ENCODE assay signal across 8 mouse cellular contexts in the genomic region with DNA sequence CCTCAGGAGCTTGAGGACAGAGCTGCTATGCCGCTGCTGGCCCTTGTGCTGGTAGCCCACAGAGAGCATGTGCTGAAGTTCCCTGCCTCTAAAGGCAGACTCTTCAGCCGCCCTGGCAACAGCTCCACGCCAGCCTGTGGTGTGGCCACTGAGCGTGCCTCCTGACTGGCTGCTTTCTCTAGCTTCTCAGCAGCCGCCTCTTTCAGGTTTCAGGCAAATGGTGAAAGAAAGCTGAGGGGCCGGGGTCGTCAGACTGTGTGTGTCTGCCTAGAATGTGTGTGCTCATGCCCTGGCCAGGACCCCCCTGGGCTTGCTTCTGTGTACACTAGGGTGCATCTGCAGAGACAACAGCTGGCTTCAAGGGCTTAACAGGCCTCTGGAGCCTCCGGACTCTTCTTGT.
DNase-seq lines count a peak whose midpoint lies in the region; ATAC-seq and TF ChIP-seq lines count a peak whose summit lies in the region.

No protein-coding gene starts in this region.

- peaks cover 31% of the 10 kb centered on the region for H3K36me3 ChIP-seq in E14TG2a.4 (ENCODE audit: insufficient read depth, low read length)
- peaks cover 18% of the 10 kb centered on the region for H3K36me3 ChIP-seq in embryonic facial prominence, embryonic 10.5 days (replicated peaks)
- no peaks in the 10 kb centered on the region for H3K36me3 ChIP-seq in hindbrain, embryonic 13.5 days
- no peaks in the 10 kb centered on the region for H3K36me3 ChIP-seq in midbrain, embryonic 16.5 days (ENCODE audit: control insufficient read depth, insufficient read depth, low read length)

- peak overlapping the region; percentile 20; the same call in 1 of the 2 replicates for H3K4me2 ChIP-seq in hindbrain, embryonic 13.5 days
- peak overlapping the region; percentile 5; the same call in 1 of the 2 replicates for H3K4me2 ChIP-seq in midbrain, embryonic 16.5 days (ENCODE audit: low read length)

- peak; percentile 74 for DNase-seq in gastrocnemius, adult 2 months
- DNase-seq in gastrocnemius, adult 8-10 months (ENCODE audit: low spot score in 2 of 2): no peak
- DNase-seq in embryonic facial prominence, embryonic 10.5 days (ENCODE audit: low spot score): peak; percentile 42
- no peak for DNase-seq in layer of hippocampus, adult 8-10 months (ENCODE audit: low spot score in 2 of 2)
- DNase-seq in adrenal gland, postnatal 36 days: no peak

- intact Hi-C loops in gastrocnemius, adult 2 months (cut with DNase I): loop anchor here (2.0 kb wide), 1 partner anchor 13 kb away; no protein-coding TSS in a partner anchor

- H3K9ac ChIP-seq in hindbrain, embryonic 13.5 days: peak overlapping the region; percentile 63
- peak overlapping the region; percentile 22 for H3K9ac ChIP-seq in midbrain, embryonic 16.5 days (ENCODE audit: low read depth, low read length)

- no peaks in the 10 kb centered on the region for H3K27me3 ChIP-seq in E14TG2a.4 (ENCODE audit: insufficient read depth, low read length)
- no peaks in the 10 kb centered on the region for H3K27me3 ChIP-seq in embryonic facial prominence, embryonic 10.5 days (replicated peaks; ENCODE audit: low read depth, poor library complexity, severe bottlenecking)
- H3K27me3 ChIP-seq in hindbrain, embryonic 13.5 days: no peaks in the 10 kb centered on the region
- H3K27me3 ChIP-seq in midbrain, embryonic 16.5 days (ENCODE audit: control insufficient read depth, insufficient read depth, low read depth, low read length): no peaks in the 10 kb centered on the region

- WGBS in embryonic facial prominence, embryonic 10.5 days: 25% methylated on average over 8 of the region's 8 CpGs
- 1% methylated on average over 8 of the region's 8 CpGs for WGBS in hindbrain, embryonic 13.5 days
- WGBS in midbrain, embryonic 16.5 days: 6% methylated on average over 8 of the region's 8 CpGs

- H3K4me1 ChIP-seq in E14TG2a.4 (replicated peaks; ENCODE audit: low read depth, low read length): peaks cover 99% of the 10 kb centered on the region
- peaks cover 91% of the 10 kb centered on the region for H3K4me1 ChIP-seq in embryonic facial prominence, embryonic 10.5 days
- peaks cover 99% of the 10 kb centered on the region for H3K4me1 ChIP-seq in hindbrain, embryonic 13.5 days (replicated peaks)
- peaks cover 69% of the 10 kb centered on the region for H3K4me1 ChIP-seq in midbrain, embryonic 16.5 days (ENCODE audit: control insufficient read depth, insufficient read depth, low read length)

- H3K9me3 ChIP-seq in E14TG2a.4 (ENCODE audit: low read length): no peaks in the 10 kb centered on the region
- H3K9me3 ChIP-seq in embryonic facial prominence, embryonic 10.5 days: no peaks in the 10 kb centered on the region
- no peaks in the 10 kb centered on the region for H3K9me3 ChIP-seq in hindbrain, embryonic 13.5 days
- H3K9me3 ChIP-seq in midbrain, embryonic 16.5 days (replicated peaks; ENCODE audit: control insufficient read depth, low read length, poor library complexity, severe bottlenecking): no peaks in the 10 kb centered on the region

- peak; percentile 56 for ATAC-seq in hindbrain, embryonic 13.5 days (ENCODE audit: low FRiP score)
- ATAC-seq in midbrain, embryonic 16.5 days: peak; percentile 74

- peak overlapping the region; percentile 77 for H3K27ac ChIP-seq in gastrocnemius, adult 2 months
- peak overlapping the region; percentile 78 for H3K27ac ChIP-seq in embryonic facial prominence, embryonic 10.5 days (replicated peaks)
- peak overlapping the region; percentile 87 for H3K27ac ChIP-seq in hindbrain, embryonic 13.5 days
- H3K27ac ChIP-seq in midbrain, embryonic 16.5 days (ENCODE audit: low read length): peak overlapping the region; percentile 66

- no peak for TF ChIP-seq CTCF in gastrocnemius, adult 2 months (IDR thresholded peaks at IDR 0.05)
- no peak for TF ChIP-seq CTCF in E14TG2a.4 (conservative IDR thresholded peaks at IDR 0.05; ENCODE audit: low read length)

- peak overlapping the region; percentile 23 for H3K4me3 ChIP-seq in gastrocnemius, adult 2 months
- peak overlapping the region; percentile 39 for H3K4me3 ChIP-seq in E14TG2a.4 (replicated peaks; ENCODE audit: low read length)
- H3K4me3 ChIP-seq in embryonic facial prominence, embryonic 10.5 days: peak overlapping the region; percentile 18; the same call in 1 of the 2 replicates
- no peak overlapping the region for H3K4me3 ChIP-seq in hindbrain, embryonic 13.5 days
- no peak overlapping the region for H3K4me3 ChIP-seq in midbrain, embryonic 16.5 days (ENCODE audit: low read depth, low read length)

Comparison
In these comparisons a context has a peak if more than half of its experiments do, and no peak if none do; other contexts are left out.
1. DNase-seq: peak in gastrocnemius, adult 2 months (single experiment) and embryonic facial prominence, embryonic 10.5 days (single experiment); none in gastrocnemius, adult 8-10 months (0 of 2), layer of hippocampus, adult 8-10 months (0 of 2) and adrenal gland, postnatal 36 days (0 of 2).
2. H3K4me3 ChIP-seq: peak in gastrocnemius, adult 2 months (single experiment), E14TG2a.4 (single experiment) and embryonic facial prominence, embryonic 10.5 days (single experiment); none in hindbrain, embryonic 13.5 days (single experiment) and midbrain, embryonic 16.5 days (single experiment).
3. Peak in every context shown above with its lines, with median percentiles within 50 percentile points of each other: H3K27ac ChIP-seq.